Mouse (Mus musculus) ES-E14 (cell line): ENCODE data around the gene Gm17622.

ENCODE experiments used
- CHD2 ChIP-seq: IDR thresholded peaks from 2 replicates; pipeline ENCODE4 v1.6.1; 2014; ENCODE audit warnings: mild to moderate bottlenecking, low read depth, low read length, inconsistent platforms
- HCFC1 ChIP-seq: IDR thresholded peaks from 2 replicates; pipeline ENCODE4 v1.6.1; 2012; ENCODE audit warnings: low read length, inconsistent platforms, borderline replicate concordance; ENCODE audit not compliant: insufficient read depth
- MAFK ChIP-seq: IDR thresholded peaks from 2 replicates; pipeline ENCODE4 v1.6.1; 2014; ENCODE audit warnings: mild to moderate bottlenecking, low read depth, low read length, inconsistent platforms; ENCODE audit not compliant: insufficient read depth
- ZC3H11A ChIP-seq: IDR thresholded peaks from 2 replicates; pipeline ENCODE4 v1.6.1; 2012; ENCODE audit warnings: low read depth, mild to moderate bottlenecking, inconsistent platforms, low read length, borderline replicate concordance
- ZNF384 ChIP-seq: IDR thresholded peaks from 2 replicates; pipeline ENCODE4 v1.6.1; 2012; ENCODE audit warnings: low read depth, low read length, inconsistent platforms

DNA sequence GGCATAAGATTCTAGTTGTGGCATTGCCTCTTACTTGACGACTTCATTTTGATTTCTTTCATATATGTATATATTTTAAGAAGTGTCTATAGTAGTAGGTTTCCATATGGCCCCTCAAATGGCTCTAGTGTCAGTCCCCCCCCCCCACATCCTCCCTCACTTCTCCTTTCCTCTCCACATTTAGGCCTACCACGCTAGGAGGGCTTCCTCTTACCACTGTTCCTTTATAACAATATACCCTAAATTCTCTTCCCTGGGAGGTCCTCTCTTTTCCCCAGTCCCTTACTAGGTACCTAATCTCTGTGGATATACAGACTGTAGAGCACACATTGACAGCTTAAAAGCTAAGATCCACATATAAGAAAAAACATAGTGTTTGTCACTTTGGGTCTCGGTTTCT is 30.8 kb downstream of the Gm17622 start:
- TF ChIP-seq CHD2, result no peak
- no peak for TF ChIP-seq ZNF384
- no peak for TF ChIP-seq HCFC1
- no peak for TF ChIP-seq MAFK
- no peak for TF ChIP-seq ZC3H11A
